Mouse (Mus musculus) hindbrain, postnatal 0 days (tissue): Measurements from ENCODE around the gene Myo18b. TPM values are rescaled to one million over a fixed set of nuclear protein-coding genes. Genes with fewer than 3 reads are reported as not detected.

ENCODE experiments used
- ATAC-seq: fragments of 200-750 bp; cut with Nextera tagmentation; 2 replicates; pipeline ENCODE4 v1.8.0; 2017; ENCODE audit warnings: mild to moderate bottlenecking, moderate TSS enrichment, moderate library complexity
- DNase-seq: peaks from one replicate; pipeline ENCODE4 v3.0.0-alpha.2; 2015; ENCODE audit warnings: low spot score
- H3K27ac ChIP-seq: fragments of 300-500 bp; sonication (generic); 2 replicates; pipeline ENCODE4 v1.5.1; 2014; ENCODE audit warnings: mild to moderate bottlenecking
- H3K27me3 ChIP-seq: fragments of 300-500 bp; sonication (generic); 2 replicates; pipeline ENCODE4 v1.6.1; 2014; ENCODE audit warnings: low read length, mixed read lengths; ENCODE audit not compliant: insufficient read depth
- H3K36me3 ChIP-seq: fragments of 300-500 bp; sonication (generic); 2 replicates; pipeline ENCODE4 v1.6.1; 2014; ENCODE audit warnings: low read length, mixed read lengths; ENCODE audit not compliant: insufficient read depth
- H3K4me1 ChIP-seq: fragments of 300-500 bp; sonication (generic); 2 replicates; pipeline ENCODE4 v1.6.1; 2014; ENCODE audit warnings: antibody characterized with exemption, low read length, mixed read lengths; ENCODE audit not compliant: insufficient read depth
- H3K4me2 ChIP-seq: fragments of 300-500 bp; sonication (generic); 2 replicates; pipeline ENCODE4 v1.6.1; 2014; ENCODE audit warnings: low read depth, mild to moderate bottlenecking, low read length, moderate library complexity, mixed read lengths
- H3K4me3 ChIP-seq: fragments of 300-500 bp; sonication (generic); 2 replicates; pipeline ENCODE4 v1.5.1; 2014; ENCODE audit warnings: low read length
- H3K9ac ChIP-seq: fragments of 300-500 bp; sonication (generic); replicated peaks from 2 replicates; pipeline ENCODE4 v1.6.1; 2014; ENCODE audit warnings: mild to moderate bottlenecking, low read length, moderate library complexity, mixed read lengths
- H3K9me3 ChIP-seq: fragments of 300-500 bp; sonication (generic); 2 replicates; pipeline ENCODE4 v1.6.1; 2016; ENCODE audit warnings: low read length, mixed read lengths
- CTCF ChIP-seq: IDR thresholded peaks from 2 replicates; pipeline ENCODE4 v1.5.1; 2016; ENCODE audit warnings: antibody characterized with exemption, control low read depth, low read depth
- WGBS: fragments of 180-500 bp; shearing (Covaris S2); extraction: QIAGEN DNeasy Blood & Tissue Kit; methylation state at CpG from one replicate; pipeline ENCODE4 v1.1.7; 2014; 5-methylcytosine and 5-hydroxymethylcytosine counted together
- polyA plus RNA-seq: library from polyadenylated mRNA; unstranded; fragments of >200 nt; fragmentation: Nextera tagmentation; extraction: Ambion mirVana; gene quantifications from 2 replicates; pipeline ENCODE4 v1.2.1, GENCODE M21; 2015
- total RNA-seq: library from RNA; depleted of rRNA; stranded (reverse); fragments of >200 nt; gene quantifications from 2 replicates; pipeline ENCODE4 v1.2.3, GENCODE M21; 2014

Myo18b gene
- total and polyA plus RNA-seq, 2 experiments from 2014 or later = 0.75 to 1.9 TPM

- DNase-seq = peak; percentile 27
- H3K36me3 ChIP-seq = no peaks in the 10 kb centered on the region
- WGBS = 42% methylated on average over 13 of the region's 13 CpGs
- no peaks in the 10 kb centered on the region for H3K9me3 ChIP-seq
- ATAC-seq = no peak
- H3K27me3 ChIP-seq = no peaks in the 10 kb centered on the region
- no peak overlapping the region for H3K27ac ChIP-seq
- TF ChIP-seq CTCF = no peak
- H3K4me1 ChIP-seq = 0 out of 2 replicates have a peak, but pooled peaks cover 8% of the 10 kb centered on the region
- no peak overlapping the region for H3K9ac ChIP-seq
- H3K4me2 ChIP-seq = no peak overlapping the region
- no peak overlapping the region for H3K4me3 ChIP-seq
Observed at GRCm38 (mm10) chr5:112824376-112824775, 71.8 kb downstream of the Myo18b start.

GRCm38 (mm10) chr5:112822426-112822825 is 73.7 kb downstream of the Myo18b start:
- no peak overlapping the region for H3K27ac ChIP-seq
- H3K9me3 ChIP-seq = no peaks in the 10 kb centered on the region
- no peak for DNase-seq
- H3K9ac ChIP-seq = no peak overlapping the region
- no peak for TF ChIP-seq CTCF
- no peaks in the 10 kb centered on the region for H3K36me3 ChIP-seq
- ATAC-seq = no peak
- 0 out of 2 replicates have a peak, but pooled peaks cover 8% of the 10 kb centered on the region for H3K4me1 ChIP-seq
- 65% methylated on average over 3 of the region's 3 CpGs for WGBS
- H3K4me2 ChIP-seq = no peak overlapping the region
- no peaks in the 10 kb centered on the region; the same call in 1 of the 2 replicates for H3K27me3 ChIP-seq
- no peak overlapping the region for H3K4me3 ChIP-seq

GRCm38 (mm10) chr5:112815051-112815450 is 81.1 kb downstream of the Myo18b start:
- Histone ChIP-seq H3K4me2 (no peak overlapping the region), H3K4me1 (0 out of 2 replicates have a peak, but pooled peaks cover 5% of the 10 kb centered on the region), H3K9ac (no peak overlapping the region), H3K9me3 (no peaks in the 10 kb centered on the region), H3K27ac (no peak overlapping the region), H3K27me3 (no peaks in the 10 kb centered on the region; the same call in 1 of the 2 replicates), H3K36me3 (no peaks in the 10 kb centered on the region), H3K4me3 (no peak overlapping the region)
- TF ChIP-seq CTCF = no peak
- DNase-seq (no peak), ATAC-seq (no peak)
- 64% methylated on average over 7 of the region's 7 CpGs for WGBS

GRCm38 (mm10) chr5:112807629-112808028 is 88.5 kb downstream of the Myo18b start:
- Histone ChIP-seq H3K4me2 (no peak overlapping the region), H3K4me1 (peaks cover 6% of the 10 kb centered on the region), H3K4me3 (no peak overlapping the region), H3K9me3 (no peaks in the 10 kb centered on the region), H3K9ac (no peak overlapping the region), H3K27ac (no peak overlapping the region), H3K27me3 (no peaks in the 10 kb centered on the region), H3K36me3 (no peaks in the 10 kb centered on the region)
- ATAC-seq = no peak
- no peak for TF ChIP-seq CTCF
- WGBS = 87% methylated on average over 4 of the region's 4 CpGs
- DNase-seq = no peak

DNA sequence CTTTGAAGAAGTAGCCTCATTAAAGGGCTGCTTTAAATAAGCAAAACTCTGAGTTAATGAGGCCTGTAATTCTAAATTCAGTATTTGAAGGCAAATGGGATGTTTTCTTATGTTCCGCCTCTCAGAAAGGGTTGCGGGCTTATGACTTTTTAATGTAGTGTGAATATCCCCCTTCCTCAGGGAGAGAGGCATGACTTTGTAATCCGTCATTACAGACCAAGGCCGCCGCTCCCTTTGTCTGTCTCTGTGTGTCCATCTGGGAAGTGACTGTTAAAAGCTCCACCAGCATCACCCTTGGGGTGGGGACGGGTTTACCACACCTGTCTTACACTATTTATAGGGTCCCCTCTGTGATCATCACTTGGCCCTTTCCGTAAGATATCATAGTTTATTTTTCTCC is 100.1 kb downstream of the Myo18b start:
- DNase-seq (no peak), ATAC-seq (no peak)
- Histone ChIP-seq H3K9me3 (no peaks in the 10 kb centered on the region), H3K27ac (no peak overlapping the region), H3K27me3 (no peaks in the 10 kb centered on the region), H3K4me3 (no peak overlapping the region), H3K36me3 (no peaks in the 10 kb centered on the region), H3K9ac (no peak overlapping the region), H3K4me1 (no peaks in the 10 kb centered on the region), H3K4me2 (no peak overlapping the region)
- no peak for TF ChIP-seq CTCF
- 51% methylated on average over 7 of the region's 7 CpGs for WGBS

DNA sequence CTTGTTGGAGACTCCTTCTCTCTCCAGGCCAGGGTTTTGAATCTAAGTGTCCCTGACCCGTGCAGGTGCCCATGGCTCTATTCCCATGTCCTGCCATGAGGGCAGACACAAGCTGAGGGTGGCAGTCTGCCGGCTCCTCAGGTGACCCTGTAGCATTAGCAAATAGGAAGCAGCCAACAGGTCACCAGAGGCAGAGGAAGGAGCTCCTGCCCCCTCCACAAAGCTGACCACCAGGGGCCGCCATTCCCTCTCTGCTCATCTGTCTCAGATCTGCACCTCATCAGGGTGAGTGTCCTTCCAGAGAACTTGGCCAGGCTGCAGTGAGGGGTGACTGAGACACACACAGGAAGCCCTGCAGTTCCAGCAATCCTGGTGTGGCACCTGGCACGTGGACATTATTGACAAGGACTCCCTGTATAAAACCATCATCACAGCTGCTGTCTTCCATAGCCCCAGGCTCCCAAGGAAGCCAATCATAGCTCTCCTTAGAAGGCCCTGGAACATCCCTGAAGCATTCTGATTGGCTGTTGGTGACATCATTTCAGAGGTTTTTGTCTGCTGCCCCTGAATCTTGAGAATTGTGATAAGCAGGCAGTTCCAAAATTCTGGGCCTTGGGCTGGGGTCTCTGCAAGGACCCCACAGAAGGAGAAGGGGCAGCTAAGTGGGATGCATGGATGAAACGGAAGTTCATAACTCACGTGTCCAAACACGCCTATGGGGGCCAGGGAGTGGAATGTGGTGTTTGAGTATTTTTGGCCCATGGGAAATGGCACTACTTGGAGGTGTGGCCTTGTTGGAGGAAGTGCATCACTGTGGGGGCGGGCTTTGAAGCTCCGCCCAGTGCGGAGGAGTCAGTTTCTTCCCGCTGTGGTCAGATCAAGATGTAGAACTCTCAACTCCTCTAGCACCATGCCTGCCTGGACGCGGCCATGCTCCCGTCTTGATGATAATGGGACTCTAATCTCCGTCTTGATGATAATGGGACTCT is 104.1 kb downstream of the Myo18b start:
- Histone ChIP-seq H3K4me1 (no peaks in the 10 kb centered on the region), H3K9me3 (no peaks in the 10 kb centered on the region), H3K36me3 (no peaks in the 10 kb centered on the region), H3K4me2 (no peak overlapping the region), H3K27ac (no peak overlapping the region), H3K27me3 (no peaks in the 10 kb centered on the region), H3K4me3 (no peak overlapping the region), H3K9ac (no peak overlapping the region)
- peak; percentile 51 for TF ChIP-seq CTCF
- WGBS = 79% methylated on average over 15 of the region's 15 CpGs
- DNase-seq (no peak), ATAC-seq (peak; percentile 83)
